Comparison of ENCODE assay signal across 46 mouse cellular contexts in the genomic region with DNA sequence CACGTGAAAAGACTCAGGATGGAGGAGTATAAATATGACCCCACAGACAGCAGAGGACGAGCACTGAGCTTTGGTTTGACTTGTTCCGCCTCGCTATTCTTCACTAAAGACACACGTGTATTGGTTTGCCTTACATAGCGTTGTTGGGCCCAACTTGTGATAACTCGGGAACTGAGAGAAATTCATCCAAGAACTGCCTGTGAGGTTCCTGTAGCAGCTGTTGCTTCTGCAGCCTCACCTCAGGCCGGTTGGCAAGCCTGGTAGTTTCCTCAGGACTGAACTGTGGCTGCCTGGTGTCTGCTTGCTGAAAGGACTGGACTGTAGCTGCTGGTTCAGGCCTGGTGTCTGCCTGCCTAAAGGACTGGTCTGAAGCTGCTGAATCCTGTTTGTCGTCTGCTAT. TPM values are rescaled to one million over a fixed set of nuclear protein-coding genes. Genes with fewer than 3 reads are reported as not detected.
"Had no signal": no experiment of that assay in that cellular context is flagged by ENCODE, and none has a peak within 500 bp of the region (broad histone marks: within the 10 kb centered on the region; RNA-seq: fewer than 3 reads in every experiment).

No protein-coding gene starts in this region.

- H3K9ac ChIP-seq: limb, embryonic 12.5 days; limb, embryonic 13.5 days; limb, embryonic 15.5 days; liver, embryonic 12.5 days; liver, embryonic 13.5 days; liver, embryonic 14.5 days; liver, embryonic 15.5 days; lung, embryonic 14.5 days; lung, embryonic 15.5 days; midbrain, embryonic 12.5 days; midbrain, embryonic 13.5 days; midbrain, embryonic 15.5 days; neural tube, embryonic 12.5 days; neural tube, embryonic 13.5 days had no signal

- H3K4me2 ChIP-seq: limb, embryonic 12.5 days; limb, embryonic 13.5 days; limb, embryonic 15.5 days; liver, embryonic 11.5 days; liver, embryonic 12.5 days; liver, embryonic 13.5 days; liver, embryonic 15.5 days; lung, embryonic 14.5 days; lung, embryonic 15.5 days; midbrain, embryonic 11.5 days; midbrain, embryonic 12.5 days; midbrain, embryonic 13.5 days; midbrain, embryonic 15.5 days; neural tube, embryonic 12.5 days; neural tube, embryonic 13.5 days had no signal

- H3K36me3 ChIP-seq: limb, embryonic 10.5 days; limb, embryonic 12.5 days; limb, embryonic 13.5 days; limb, embryonic 15.5 days; liver, embryonic 12.5 days; liver, embryonic 13.5 days; liver, embryonic 15.5 days; lung, embryonic 15.5 days; midbrain, embryonic 10.5 days; midbrain, embryonic 12.5 days; midbrain, embryonic 13.5 days; midbrain, embryonic 15.5 days; neural tube, embryonic 12.5 days; neural tube, embryonic 13.5 days had no signal

- DNase-seq: left cerebral cortex, postnatal 4 days; liver, embryonic 13.5 days; lung, adult 18-20 months; lung, adult 2 months; lung, embryonic 14.5 days; lung, postnatal 10 days; lung, postnatal 14 days; lung, postnatal 36 days; lung, postnatal 4 days; midbrain, embryonic 14.5 days had no signal

- H3K9me3 ChIP-seq: limb, embryonic 10.5 days; limb, embryonic 12.5 days; limb, embryonic 15.5 days; liver, embryonic 12.5 days; liver, embryonic 13.5 days; liver, embryonic 15.5 days; lung, embryonic 15.5 days; midbrain, embryonic 10.5 days; midbrain, embryonic 12.5 days; midbrain, embryonic 13.5 days; midbrain, embryonic 15.5 days; neural tube, embryonic 12.5 days; neural tube, embryonic 13.5 days had no signal

- H3K27ac ChIP-seq: limb, embryonic 10.5 days; limb, embryonic 12.5 days; limb, embryonic 13.5 days; limb, embryonic 15.5 days; liver, embryonic 12.5 days; liver, embryonic 13.5 days; liver, embryonic 14.5 days; liver, embryonic 15.5 days; lung, embryonic 15.5 days; macrophage; midbrain, embryonic 10.5 days; midbrain, embryonic 12.5 days; midbrain, embryonic 13.5 days; midbrain, embryonic 15.5 days; neural tube, embryonic 12.5 days; neural tube, embryonic 13.5 days had no signal

- ATAC-seq: liver, embryonic 12.5 days; lung, postnatal 0 days; midbrain, embryonic 13.5 days; midbrain, embryonic 15.5 days; midbrain, embryonic 16.5 days had no signal

- H3K27me3 ChIP-seq: limb, embryonic 12.5 days; limb, embryonic 13.5 days; limb, embryonic 15.5 days; liver, embryonic 13.5 days; liver, embryonic 15.5 days; lung, embryonic 15.5 days; midbrain, embryonic 12.5 days; midbrain, embryonic 13.5 days; midbrain, embryonic 15.5 days; neural tube, embryonic 12.5 days; neural tube, embryonic 13.5 days had no signal

- H3K4me1 ChIP-seq: limb, embryonic 13.5 days; limb, embryonic 15.5 days; liver, embryonic 12.5 days; liver, embryonic 13.5 days; liver, embryonic 15.5 days; neural tube, embryonic 12.5 days had no signal

- H3K4me3 ChIP-seq: limb, embryonic 10.5 days; limb, embryonic 12.5 days; limb, embryonic 13.5 days; limb, embryonic 15.5 days; liver, embryonic 12.5 days; liver, embryonic 13.5 days; liver, embryonic 15.5 days; lung, embryonic 15.5 days; megakaryocyte, embryonic 14.5 days; midbrain, embryonic 10.5 days; midbrain, embryonic 12.5 days; midbrain, embryonic 13.5 days; midbrain, embryonic 15.5 days; myocyte; neural tube, embryonic 12.5 days; neural tube, embryonic 13.5 days had no signal

RNA-seq across cellular contexts. Expression of a gene that starts 5.6 kb away (rescaled TPM):
- total RNA-seq: left cerebral cortex, adult 8-10 months; left cerebral cortex, postnatal 10 days; left cerebral cortex, postnatal 14 days; left cerebral cortex, postnatal 25 days; left cerebral cortex, postnatal 36 days; left cerebral cortex, postnatal 4 days; liver, adult 2 months; megakaryocyte progenitor cell, adult 5-6 weeks; megakaryocyte, adult 5-6 weeks; megakaryocyte-erythroid progenitor cell, adult 5-6 weeks; midbrain, postnatal 0 days; monocyte, adult 5-6 weeks had no signal
- polyA plus RNA-seq: limb, embryonic 10.5 days; limb, embryonic 11.5 days; limb, embryonic 12.5 days; limb, embryonic 13.5 days; limb, embryonic 14.5 days; limb, embryonic 15.5 days; liver, adult 2 months; liver, embryonic 12.5 days; liver, embryonic 13.5 days; liver, embryonic 14.5 days; liver, embryonic 15.5 days; liver, embryonic 16.5 days; lung, adult 2 months; lung, embryonic 14.5 days; lung, embryonic 15.5 days; lung, embryonic 16.5 days; lung, postnatal 0 days; macrophage; midbrain, embryonic 10.5 days; midbrain, embryonic 11.5 days; midbrain, embryonic 12.5 days; midbrain, embryonic 13.5 days; midbrain, embryonic 14.5 days; midbrain, embryonic 15.5 days; midbrain, embryonic 16.5 days; midbrain, postnatal 0 days; neural tube, embryonic 12.5 days had no signal

RNA-seq across cellular contexts. Expression of a gene that starts 28.6 kb away (rescaled TPM):
- total RNA-seq: liver, adult 2 months; megakaryocyte progenitor cell, adult 5-6 weeks; megakaryocyte, adult 5-6 weeks; monocyte, adult 5-6 weeks had no signal
- polyA plus RNA-seq: limb, embryonic 12.5 days; liver, adult 2 months; liver, embryonic 12.5 days; liver, embryonic 13.5 days; liver, embryonic 14.5 days; liver, embryonic 15.5 days; liver, embryonic 16.5 days; lung, adult 2 months; macrophage; myocyte had no signal
